Mouse (Mus musculus): Measurements from ENCODE around the gene Runx1.

GRCm38 (mm10) chr16:92801567-92801966 lies 24.4 kb downstream of the Runx1 start:
- TF ChIP-seq EP300 (IDR thresholded peaks at IDR 0.05; ENCODE audit: low read depth) = peak; percentile 99
- no peak for TF ChIP-seq CTCF (IDR thresholded peaks at IDR 0.05; ENCODE audit: low read depth)

All from liver, embryonic 14.5 days (tissue).